Mouse (Mus musculus): ENCODE data around the gene Spata17.

Spata17 gene

DNA sequence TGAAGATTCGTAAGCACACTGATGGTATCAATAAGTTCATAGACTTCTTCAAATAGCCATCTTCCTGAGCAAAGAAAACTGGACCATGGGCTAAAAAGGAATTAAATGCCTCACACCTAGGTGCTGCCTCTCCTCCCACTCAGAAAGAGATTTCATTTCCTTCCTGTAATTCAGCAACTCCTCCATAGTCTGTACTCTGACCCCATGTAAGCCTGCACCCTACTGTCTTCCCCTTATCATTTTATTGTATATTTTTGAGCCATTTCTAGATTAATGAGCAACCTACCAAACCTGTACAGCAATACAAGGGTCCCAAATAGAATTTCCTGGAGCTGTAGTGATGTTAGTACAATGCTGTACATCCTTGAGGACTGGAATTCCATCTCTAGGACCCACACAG, 211.0 kb downstream of the Spata17 start:
- no peak for DNase-seq (ENCODE audit: low read depth, low spot score)

DNA sequence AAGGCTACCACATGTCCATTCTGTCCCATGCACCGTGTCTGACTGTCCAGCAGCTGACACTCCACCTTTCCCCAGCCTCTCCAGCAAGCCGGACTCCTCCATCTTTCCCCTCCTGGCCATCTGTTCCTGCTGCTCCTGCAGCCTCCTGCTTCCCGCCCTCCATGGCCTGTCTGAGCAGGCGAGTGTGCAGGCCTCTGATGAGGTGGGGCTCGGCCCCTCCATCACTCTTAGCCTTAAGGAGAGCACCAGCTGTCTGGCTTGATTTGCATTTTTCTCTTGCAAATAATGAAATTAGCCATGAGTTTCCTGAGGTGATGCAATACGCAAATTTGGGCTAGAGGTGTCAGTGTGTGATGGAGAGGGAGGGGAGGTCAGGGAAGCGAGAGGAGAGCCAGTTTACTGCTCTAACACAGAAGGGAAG, 211.8 kb downstream of the Spata17 start:
- no peak for DNase-seq (ENCODE audit: low read depth, low spot score)

DNA sequence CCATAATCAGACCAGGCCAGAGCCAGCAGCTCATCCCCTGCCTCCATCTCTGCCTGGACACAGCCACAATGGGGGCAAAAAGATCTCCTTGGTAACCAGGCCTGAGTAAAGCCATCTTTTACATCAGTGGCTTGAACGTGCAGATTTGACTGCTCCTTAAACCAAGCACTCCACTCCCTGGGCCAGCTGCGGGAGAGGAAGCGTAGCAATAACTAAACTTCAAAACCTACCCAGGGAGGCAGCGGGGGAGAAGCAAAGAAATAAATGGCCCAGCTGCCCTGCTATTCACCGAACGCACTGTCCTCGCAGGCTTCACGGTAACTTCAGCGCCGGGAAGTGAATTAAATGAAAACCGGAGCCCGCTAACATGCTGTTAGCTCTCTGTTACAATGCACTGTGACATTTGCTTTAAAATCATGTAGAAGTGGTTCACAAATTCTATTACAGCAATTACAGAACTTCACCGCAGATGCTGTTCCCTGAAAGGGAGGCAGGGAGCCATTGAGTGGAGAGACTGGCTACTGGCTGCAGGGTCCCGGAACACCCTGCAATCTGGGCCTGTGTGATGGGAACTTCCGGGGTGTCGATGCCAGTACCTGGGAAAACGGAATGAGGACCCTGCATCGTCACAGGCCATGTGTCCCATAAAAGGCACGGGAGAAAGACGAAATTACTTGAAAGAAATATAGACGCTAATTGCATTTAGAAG, 217.5 kb downstream of the Spata17 start:
- no peak for DNase-seq (ENCODE audit: low read depth, low spot score)
